Mouse (Mus musculus) mouse embryonic stem cell (cell line): ENCODE measurements around the gene Higd1a.

Experiments used
- in situ Hi-C, 2 experiments: fragments of 300-500 bp; cut with MboI; formaldehyde crosslinking; loops; 1 replicate in 1 of 2; 3 replicates in 1 of 2; pipeline ENCODE4 v1.14.3; 2019 to 2020; ENCODE audit warnings: low sequenced_read_pairs in 2 of 2, low pct_unique_long_range_greater_than_20kb in 1 of 2, mixed read lengths in 1 of 2; ENCODE audit not compliant: unreplicated experiment in 1 of 2

The Higd1a gene

DNA sequence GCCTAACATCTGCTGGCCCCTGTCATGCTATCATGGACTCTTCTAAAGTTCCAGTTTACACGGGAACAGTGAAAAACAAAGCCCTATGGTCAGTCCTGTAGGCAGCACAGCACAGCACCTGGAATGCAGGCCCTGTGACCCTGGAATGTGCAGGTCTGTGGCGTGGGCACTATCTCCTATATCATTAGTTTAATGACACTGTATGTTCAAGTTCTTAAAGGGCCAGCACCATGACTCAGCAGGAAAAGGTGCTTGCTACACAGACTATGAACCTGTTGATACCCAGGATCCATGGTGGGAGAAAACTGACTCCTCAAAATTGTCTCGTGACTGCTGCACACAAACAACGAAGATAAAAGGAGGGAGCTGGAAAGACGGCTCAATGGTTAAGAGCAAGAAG lies 10.3 kb downstream of the Higd1a start:
- in situ Hi-C loops: no loop called here

DNA sequence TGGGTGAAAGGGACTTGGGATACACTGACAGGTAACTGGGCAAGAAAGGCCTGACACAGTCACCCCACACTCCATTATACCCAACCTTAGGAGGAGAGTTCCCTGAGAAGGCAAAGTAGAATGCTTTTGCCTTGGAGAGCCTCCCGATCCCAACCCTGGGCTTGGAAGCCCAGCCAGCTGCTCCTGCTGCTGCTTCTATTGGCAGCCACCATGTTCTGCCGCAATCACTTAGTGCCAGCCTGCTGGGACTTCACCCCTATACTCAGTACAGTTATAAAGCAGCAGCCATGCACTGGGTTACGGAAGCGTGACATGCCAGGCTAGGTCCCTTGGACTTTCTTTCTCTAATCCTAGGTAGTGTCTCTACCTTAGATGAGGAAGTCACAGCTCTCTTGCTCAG lies 11.0 kb downstream of the Higd1a start:
- in situ Hi-C loops: no loop called here

- in situ Hi-C loops: no loop called here
Measured at GRCm38 (mm10) chr9:121846526-121847118, 11.5 kb downstream of the Higd1a start.

GRCm38 (mm10) chr9:121842914-121843313 lies 15.2 kb downstream of the Higd1a start:
- in situ Hi-C loops: no loop called here

DNA sequence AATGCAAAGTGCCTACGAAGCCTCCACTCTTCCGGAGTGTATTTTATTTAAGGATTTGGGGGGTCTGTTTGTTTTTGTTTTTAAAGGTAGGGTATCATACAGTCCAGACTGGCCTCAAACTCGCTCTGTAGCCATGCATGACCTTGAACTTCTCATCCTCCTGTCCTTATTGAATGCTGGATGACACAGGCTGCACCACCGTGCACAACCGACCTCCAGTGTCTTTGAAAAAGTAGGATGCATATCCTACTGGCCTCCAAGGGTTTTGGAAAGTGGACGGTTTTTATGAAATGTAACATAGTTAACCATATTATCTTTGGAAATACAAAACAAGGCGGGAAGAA lies 18.6 kb downstream of the Higd1a start:
- in situ Hi-C loops: no loop called here

DNA sequence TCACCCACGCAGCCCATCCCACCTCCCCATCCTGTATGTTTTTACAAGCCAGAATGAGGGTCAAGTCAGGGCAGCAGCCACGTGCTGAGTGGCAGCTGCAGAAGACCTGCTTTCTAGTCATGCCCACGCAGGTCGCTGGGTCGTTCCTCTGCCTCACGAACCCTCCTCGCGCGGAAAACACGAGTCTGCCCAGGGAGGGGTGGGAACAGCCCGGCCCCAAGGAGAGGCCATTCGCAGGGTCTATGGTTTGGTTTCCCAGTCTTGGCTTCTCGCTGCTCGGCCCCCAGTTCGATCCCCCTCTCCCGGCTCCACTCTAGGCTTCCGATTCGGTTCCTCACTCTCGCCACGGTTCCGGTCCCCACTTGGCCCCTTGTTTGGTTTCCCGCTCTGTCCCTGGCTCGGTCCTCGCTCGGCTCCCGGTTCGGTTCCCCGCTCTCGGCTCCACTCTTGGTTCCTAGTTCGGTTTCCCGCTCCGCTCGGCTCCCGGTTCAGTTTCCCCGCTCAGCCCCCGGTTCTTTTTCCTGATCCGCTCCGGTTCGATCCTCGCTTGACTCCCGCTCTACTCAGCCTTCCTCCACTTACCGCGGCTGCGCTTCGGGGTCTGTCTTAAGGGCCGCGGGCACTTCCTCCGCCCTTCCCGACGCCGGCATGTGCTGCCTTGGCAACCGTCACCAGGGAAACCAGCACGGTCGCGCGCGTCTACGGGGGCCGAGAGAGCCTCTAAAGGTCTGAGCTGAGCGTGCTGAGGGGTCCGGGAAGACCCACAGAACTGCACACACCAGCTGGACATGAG lies 19.1 kb downstream of the Higd1a start, which contains the start of gene Ccdc13:
Gene Ccdc13, minus strand, starts transcription at position 633 of the 793 bp plus-strand sequence.
- in situ Hi-C loops: no loop called here

- in situ Hi-C loops: no loop called here
Measured at GRCm38 (mm10) chr9:121838008-121838407, 20.2 kb downstream of the Higd1a start.

DNA sequence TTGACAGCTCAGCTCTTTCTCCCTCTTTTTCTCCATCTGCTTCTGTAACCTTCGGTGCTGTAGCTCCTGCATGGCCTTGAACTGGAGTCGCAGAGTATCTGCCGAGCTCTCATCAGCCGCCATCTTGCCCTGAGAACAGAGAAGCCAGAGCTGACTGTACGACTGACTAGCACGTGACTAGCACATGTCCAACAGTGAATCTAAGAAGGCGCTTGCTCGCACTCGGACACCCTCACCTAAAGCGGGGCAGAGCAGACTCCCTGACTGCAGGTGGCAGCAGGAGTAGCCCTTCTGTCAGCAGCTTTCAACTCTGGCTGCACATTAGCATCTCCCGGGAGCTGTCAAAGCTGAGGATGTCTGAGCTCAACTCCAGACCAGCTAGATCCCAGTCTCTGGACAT lies 24.3 kb downstream of the Higd1a start:
- in situ Hi-C loops: no loop called here

GRCm38 (mm10) chr9:121830956-121831293 lies 27.2 kb downstream of the Higd1a start:
- in situ Hi-C loops: no loop called here

DNA sequence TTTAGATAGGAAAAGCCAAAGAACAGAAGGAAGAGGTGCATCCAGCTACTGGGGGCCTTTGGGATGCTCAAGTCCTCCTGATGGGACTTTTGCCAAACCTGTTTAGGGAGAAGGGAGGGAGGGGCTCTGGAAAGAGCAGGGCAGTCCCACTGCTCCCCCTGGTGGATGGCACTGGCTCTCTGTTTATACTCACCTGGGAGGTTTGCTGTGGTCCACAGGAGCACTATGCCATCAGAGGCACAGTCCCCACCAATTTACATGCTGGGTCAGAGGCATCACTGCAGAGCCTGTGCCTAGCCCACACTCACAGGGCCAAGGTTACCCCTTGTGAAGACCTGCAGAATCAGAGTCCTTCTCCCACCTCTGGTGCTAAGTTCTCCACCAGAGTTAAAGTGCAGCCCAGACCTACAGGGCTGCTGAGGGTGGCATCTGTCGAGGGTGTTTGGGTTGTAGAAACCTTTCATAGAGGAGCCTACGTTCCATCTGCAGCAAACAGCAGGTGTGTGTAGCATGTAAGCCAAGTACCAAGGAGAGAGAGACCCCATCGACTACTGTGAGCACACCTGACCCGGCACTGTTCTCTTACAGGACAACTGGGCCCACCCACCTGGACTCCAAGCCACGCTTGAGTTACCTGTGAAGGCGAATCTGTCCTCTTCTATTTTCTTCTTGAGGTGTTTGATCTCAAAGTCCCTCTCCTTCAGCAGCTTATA lies 27.8 kb downstream of the Higd1a start:
- in situ Hi-C loops: no loop called here

GRCm38 (mm10) chr9:121829270-121829992 lies 28.7 kb downstream of the Higd1a start:
- in situ Hi-C loops: loop anchor here in 1 of 2 experiments (10.0 kb wide), 1 partner anchor 345 kb away; no protein-coding TSS in a partner anchor

- in situ Hi-C loops: loop anchor here in 1 of 2 experiments (10.0 kb wide), 1 partner anchor 344 kb away; no protein-coding TSS in a partner anchor
Measured at GRCm38 (mm10) chr9:121828314-121828713, 29.8 kb downstream of the Higd1a start.

- in situ Hi-C loops: loop anchor here in 1 of 2 experiments (10.0 kb wide), 1 partner anchor 342 kb away; no protein-coding TSS in a partner anchor
Measured at GRCm38 (mm10) chr9:121826356-121826755, 31.8 kb downstream of the Higd1a start.

GRCm38 (mm10) chr9:121823991-121824390 lies 34.2 kb downstream of the Higd1a start:
- in situ Hi-C loops: loop anchor here in 1 of 2 experiments (10.0 kb wide), 1 partner anchor 339 kb away; no protein-coding TSS in a partner anchor

- in situ Hi-C loops: loop anchor here in 1 of 2 experiments (10.0 kb wide), 1 partner anchor 338 kb away; no protein-coding TSS in a partner anchor
Measured at GRCm38 (mm10) chr9:121823051-121823450, 35.1 kb downstream of the Higd1a start.

DNA sequence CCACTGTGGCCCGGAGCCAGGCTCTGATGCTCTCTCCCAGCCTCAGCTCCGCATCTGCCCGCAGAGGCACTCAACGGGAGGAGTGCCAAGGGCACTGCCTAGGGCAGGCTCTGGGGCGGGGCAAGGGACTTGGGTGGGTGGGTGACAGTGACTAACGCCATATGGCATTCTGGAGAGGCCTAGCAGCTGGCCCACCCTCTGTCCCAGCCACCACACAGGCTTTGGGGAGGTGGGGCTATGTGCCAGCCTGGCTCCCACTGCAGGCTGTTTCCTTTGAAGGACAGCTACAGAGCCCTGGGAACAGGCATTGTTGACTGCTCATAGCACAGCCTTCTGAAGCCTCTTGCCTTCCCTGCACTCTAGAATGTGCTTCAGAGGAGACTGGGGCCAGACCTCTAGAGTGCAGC lies 35.6 kb downstream of the Higd1a start:
- in situ Hi-C loops: loop anchor here in 1 of 2 experiments (10.0 kb wide), 1 partner anchor 338 kb away; no protein-coding TSS in a partner anchor

DNA sequence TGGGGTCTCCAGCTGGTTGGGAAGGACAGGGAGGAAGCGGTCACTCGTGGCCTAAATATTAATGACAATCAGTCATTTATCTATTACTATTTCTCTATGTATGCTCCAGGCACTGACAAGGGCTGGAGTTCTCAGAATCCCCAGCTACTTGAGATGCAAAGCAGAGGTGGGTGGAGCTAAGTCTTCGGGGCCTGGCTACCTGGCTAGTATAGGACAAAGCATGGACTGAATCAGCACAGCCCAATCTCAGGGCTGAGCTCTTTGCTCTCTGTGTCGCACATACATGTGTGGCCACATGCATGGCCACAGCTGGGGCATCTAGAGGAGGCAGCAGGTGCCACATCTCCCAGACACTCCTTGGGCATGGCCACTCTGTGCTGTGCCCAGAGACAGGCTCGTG lies 37.4 kb downstream of the Higd1a start:
- in situ Hi-C loops: loop anchor here in 1 of 2 experiments (10.0 kb wide), 1 partner anchor 336 kb away; no protein-coding TSS in a partner anchor

- in situ Hi-C loops: loop anchor here in 1 of 2 experiments (10.0 kb wide), 1 partner anchor 335 kb away; no protein-coding TSS in a partner anchor
Measured at GRCm38 (mm10) chr9:121819771-121820471, 38.2 kb downstream of the Higd1a start.
